Mouse (Mus musculus) spleen, adult 12 weeks (tissue): ENCODE results near the gene Mpped2.

Experiments
- DNase-seq: peaks from one replicate; pipeline ENCODE4 v3.0.0; 2022; ENCODE audit warnings: low spot score

Mpped2 gene

DNA sequence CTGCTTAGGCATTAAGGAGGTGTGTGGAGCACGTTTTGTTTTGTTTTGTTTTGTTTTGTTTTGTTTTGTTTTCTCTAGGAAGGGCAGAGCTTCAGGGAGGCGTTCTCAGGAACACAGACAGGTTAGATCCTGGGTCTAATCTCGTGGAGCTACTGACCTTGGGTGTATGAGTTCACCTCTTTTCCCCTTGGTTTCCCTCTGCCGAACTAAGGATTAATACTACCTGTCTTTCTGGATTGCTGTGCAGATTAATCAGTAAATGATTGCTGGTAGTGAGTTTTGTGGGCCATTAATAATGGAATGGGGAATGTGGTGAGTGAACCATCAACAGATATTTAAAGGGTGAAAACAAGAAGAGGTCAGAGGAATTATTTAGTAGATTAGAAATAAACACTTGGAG is 53.8 kb downstream of the Mpped2 start:
- DNase-seq: no peak

DNA sequence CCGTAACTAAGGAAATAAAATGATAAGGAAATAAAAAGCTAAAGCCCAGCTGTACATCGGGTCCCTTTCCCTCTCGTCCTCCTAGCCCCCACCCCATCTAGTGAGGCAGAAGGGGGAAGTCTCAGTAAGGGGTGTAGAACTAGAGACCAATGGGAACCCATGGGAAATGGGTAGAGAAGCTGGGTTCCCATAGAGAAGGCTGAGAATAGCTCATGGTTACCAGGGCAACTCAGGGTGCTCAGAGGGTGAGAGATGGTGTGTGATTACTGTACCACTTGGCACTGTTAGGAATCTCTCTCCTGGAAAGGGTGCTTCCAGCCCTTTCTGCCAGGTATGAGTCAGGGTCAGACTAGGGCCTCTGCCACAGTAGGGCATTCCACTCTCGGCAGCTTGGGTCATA is 54.3 kb downstream of the Mpped2 start:
- DNase-seq: no peak

DNA sequence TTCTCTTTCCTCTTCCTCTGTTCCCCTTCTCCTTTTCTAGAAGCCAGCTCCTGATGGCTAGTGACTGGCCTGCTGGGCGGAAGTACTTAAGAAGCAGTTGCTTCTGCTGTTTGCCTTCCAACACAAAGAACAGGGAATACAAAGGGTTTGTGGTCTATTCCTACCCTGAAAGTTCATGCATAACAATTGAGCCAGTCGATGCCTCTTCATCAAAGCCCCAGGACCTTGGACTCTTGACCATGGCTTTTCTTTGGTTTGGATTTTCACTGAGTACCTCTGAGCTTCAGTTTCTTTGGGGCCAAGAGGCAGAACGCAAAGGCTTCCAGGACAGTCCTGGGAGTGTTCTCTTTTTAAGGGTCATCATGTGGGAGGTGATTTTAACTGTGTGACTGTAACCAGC is 57.8 kb downstream of the Mpped2 start:
- DNase-seq: no peak

DNA sequence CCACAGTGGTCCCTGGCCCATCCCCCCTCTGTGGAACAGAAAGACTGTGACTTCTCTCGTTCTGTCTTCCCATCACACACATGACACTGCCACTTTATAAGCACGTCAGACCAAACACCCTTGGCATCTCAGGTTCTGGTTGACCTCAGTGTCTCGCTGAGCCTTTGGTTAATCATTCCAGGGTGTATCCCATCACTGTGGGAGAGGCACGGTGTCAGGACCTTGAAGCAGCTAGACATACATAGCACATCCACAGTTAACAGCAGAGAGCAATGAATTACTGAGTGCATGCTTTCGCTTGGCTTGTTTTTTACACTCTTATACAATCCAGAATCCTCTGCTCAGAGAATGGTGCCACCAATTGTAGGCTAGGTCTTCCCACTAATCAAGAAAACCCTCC is 60.6 kb downstream of the Mpped2 start:
- DNase-seq: no peak

DNA sequence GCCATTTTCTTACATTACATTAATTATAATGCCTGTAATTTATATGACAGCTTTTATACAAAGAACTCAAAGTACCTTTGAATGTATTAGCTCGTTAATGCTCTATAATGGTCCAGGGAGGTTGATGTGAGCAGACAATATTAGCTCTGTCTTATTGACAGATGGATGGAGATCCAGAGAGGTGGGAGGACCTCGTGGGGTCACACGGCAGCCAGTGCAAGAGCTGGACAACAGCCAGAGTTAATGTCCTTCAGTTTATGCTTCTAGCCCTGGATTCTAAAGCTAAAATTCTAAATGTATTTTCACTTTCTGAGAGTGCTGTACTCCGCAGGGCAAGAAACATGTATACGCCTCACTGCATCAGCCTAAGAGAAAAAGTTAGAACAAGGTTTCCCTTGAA is 61.6 kb downstream of the Mpped2 start:
- DNase-seq: no peak

DNA sequence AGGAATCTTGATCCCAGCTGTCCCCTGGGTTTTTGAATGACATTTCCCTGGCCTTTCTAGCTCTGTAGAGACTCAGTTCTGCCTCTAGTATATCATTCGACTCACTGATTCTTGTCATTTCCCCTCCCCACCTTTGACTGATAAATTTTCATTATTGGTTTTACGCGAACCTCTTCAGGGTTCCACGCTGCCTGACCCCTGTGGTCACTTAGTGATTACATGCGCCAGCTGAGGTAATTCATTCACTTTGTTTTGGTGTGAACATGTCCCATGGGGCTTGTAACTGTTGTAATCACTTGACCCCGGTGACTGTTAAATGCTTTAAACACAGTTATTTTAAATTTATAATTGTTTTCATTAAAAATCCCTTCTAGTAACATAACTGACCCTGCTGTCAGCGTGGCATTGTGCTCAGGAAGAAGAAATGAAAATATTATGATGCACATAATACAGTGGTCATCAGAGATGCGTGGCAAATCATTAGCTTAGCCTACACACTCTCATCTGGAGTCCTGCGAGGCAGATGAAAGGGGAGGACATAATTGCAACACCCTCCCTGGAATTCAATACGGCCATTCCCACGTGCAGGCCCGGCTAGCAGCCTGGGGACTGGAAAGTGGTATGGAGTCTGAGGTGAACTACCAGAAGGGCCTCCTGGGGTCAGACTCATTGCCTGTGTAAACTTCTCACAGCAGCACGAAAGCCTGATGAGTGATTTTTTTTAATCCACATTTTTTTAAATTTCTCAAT is 63.5 kb downstream of the Mpped2 start:
- no peak for DNase-seq

DNA sequence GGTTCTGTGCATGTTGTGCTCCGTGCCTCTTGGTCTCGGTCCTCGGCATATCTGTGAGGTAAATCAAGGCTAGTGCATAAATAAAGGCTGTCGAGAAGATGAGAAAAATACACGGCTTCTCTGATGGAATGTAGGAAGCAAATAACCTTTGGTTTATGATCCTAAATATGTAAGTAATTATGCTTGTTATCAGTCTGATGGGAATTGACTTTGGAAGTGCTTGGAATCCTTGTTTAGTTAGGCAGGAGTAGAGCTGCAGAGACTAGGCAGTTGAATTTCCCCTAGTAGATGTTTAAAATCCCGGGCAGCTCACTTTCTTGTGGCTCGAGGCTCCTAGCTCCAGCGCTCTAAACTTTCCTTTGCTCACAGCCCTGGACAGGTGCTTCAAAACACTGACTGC is 69.9 kb downstream of the Mpped2 start:
- no peak for DNase-seq

DNA sequence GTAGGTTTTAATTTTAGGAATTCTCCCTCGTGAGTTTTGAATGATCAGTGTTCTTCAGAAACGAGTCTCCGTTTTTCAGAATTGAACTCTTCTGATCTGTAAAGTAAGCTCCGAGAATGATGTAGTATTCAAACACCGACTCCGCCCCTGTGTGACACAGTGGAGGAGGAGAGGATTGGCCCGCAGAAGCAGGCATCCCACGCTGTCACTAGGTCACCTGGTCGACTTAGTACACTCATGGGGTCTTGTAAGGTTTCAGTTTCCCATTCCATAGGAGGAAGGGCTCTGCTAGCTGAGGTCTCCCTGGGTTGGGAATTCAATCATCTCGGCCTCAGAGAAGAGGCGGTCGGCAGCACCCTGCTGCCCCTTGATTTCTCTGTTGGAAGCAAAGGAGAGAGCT is 76.2 kb downstream of the Mpped2 start:
- DNase-seq: no peak

DNA sequence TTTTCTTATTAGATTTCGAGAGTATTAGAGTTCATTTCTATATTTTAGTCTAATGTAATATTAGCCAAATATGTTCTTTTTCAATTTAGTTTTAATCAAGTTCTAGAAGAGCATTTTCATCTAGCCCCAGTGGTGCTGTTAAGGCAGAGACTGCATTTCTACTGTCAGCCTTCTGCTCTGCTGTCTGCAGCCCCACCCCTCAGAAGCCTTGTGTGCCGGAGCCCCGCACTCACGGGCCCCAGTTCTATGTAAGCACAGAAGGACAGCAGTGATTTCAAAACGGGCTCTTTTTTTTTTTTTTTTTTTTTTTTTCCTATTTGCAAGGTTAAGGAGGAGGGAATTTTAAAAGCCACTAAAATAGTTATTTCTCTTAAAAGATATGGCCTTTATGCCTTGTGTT is 79.6 kb downstream of the Mpped2 start:
- DNase-seq: no peak

DNA sequence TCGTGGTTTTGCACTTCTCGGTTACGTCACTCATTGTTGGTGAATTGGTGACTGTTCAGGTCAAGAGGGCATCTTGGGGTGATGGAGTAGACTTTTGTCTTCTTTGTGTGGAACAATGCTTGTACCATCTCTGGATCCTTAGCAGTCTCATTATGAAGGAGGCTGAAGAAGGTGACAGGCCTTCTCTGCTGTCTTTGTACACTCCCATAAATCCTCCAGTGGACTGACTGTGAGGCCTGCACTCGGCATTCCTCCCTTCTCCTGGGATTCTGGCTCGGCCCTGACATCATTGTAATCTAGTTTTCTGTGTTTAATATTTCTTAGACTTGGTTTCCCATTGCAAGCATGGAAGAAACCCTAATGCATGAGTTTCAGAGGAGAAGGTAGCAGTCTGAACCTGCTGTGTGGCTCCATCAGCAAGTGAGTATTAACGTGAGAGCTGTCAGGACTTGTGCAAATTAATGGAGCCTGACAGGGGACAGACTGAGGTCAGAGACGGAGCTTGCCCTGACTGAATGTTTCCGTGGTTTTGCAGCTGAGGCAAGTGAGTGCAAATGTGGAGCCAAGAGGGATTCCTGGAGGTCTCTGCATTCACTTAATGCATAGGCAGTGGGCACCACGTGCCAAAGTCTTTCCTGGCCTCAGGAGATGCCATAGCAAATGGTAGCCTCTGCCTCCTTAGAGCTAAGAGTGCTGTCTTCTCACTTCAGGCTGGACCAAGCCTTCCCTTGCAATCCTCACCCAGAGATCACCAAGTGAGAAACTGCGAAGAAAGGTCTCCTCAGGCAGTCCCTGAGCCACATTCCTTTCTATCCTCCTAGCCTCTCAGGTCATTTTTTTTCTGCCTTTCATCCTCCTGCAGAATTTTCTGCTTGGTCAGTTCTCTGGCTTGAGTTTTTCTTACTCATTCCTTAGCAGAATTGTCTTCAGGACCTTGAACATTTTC is 81.5 kb downstream of the Mpped2 start:
- DNase-seq: no peak

DNA sequence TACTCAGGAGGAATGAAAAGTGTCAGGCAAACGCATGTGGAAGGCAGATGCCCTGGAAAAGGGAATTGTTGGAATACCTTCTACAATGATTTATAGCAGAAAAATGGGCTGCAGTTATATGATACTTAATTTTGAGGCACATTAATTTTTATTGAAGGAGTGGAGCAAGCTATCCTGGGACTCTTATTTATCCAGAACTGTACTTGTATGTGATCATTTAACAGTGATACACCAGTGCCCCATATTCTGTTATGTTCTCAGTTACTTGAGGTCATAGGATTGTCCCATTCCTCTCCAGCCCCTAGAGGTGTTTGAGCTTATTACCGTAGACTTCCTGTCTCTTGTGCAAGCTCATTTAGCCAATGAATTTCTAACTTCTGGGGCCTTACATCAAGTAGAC is 82.9 kb downstream of the Mpped2 start:
- DNase-seq: no peak

DNA sequence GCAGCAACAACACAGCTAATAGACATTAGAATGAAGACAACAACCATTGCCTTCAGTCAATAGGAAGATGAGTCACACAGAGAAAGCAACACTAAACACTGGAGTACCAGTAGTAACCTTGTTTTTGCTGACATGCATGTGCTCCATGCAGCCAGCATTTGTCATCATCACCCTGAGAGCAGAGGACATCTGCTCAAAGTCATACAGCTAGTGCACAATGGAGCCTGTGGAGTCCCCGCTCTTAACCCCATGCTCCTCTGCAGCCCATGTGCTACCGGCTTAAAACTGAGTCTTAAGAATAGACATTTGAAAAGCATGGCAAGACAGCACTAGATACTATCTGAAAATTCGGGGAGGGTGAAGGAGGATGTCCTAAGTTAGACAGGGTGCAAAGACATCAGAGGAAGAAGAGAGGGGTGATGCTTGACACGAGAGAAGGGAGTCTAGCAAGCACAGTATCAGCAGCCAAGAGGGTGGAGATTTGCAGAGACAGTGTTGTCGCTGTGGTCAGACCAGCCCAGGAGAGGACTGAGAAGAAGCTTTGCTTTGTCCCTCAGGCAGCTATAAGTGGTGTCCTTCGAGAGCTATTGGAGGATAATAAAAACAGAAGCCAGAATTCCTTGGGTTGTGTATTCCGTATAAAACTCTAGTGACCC is 85.9 kb downstream of the Mpped2 start:
- DNase-seq: no peak

DNA sequence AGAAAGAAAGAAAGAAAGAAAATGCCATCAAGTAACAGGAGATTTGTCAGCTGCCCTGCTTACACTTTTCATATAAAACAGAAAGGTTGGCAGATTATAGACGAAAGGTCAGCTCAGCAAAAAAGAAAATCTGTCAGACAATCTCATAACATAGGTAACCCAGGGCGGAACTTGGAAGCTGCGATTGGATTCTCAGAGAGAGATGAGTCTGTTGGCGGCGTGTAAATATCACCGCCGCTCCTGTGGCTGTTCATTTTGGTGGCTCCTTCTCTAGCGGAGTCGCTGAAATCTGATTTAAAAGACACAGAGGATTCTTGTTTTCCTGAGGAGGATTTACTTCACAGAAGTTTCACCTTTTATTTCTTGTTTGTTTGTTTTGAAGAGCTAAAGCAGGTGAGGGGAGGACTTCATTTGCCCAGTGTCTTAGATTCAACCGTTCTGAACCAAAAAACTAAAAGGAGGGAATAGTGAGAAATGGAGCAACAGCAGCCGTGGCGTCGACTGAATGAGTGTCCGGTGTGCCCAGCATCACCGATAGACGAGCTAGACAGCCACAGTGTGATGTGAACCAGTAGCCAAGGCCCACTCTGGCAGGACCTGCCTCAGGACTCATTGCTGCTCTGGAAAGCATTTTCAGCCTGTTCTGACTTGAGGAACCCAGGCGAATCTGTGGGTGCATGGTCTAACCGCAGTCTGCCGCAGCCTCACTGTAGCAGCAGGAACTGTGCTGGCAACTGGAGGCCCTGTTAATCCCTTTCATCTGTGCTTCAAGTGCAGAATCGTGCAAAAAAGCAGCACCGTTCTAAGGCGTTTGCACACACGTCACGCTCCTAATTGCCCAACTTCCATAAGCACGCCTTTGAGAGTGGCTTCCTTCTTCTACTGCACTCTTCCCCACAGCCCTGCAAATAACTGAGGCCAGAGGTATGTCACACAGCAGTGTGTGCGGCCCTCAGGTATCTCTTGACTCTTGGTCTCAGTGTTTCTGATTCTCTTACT is 88.4 kb downstream of the Mpped2 start:
- DNase-seq: no peak

DNA sequence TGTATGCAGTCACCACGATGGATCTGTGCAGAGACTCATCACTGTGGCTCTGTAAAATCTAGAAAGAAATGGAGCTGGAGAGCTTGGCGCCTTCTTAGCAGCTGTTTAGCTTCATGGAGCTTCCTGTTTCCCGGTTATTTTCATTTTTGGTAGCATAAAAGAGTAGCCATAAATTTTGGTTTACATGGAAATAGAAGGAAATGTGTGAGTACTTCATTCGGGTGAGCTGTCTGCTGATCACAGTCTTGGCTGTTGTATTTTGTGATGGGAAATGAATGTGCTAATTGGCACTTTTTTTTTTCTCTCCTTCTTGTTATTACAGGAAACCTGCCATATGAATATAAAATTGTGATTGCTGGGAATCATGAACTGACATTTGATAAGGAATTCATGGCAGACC is 90.2 kb downstream of the Mpped2 start:
- no peak for DNase-seq

DNA sequence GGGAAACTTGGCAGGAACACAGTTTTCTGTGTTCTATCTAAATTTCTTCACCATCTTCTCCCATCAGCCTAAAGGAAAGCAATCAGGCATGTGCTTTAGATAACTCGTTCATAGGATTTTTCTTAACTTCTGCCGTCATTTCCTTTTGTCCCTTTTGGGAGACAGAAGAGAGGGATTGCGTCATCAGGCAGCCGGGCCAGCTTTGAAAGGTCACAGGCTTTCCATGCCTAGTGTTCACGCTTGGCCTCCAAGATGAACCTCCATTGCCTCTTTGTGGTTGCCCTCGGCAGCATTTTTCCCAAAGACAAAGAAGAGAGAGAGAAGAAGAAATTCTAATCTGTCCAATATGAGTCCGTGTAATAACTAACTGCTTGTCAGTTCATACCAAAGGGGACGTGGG is 95.0 kb downstream of the Mpped2 start:
- no peak for DNase-seq

DNA sequence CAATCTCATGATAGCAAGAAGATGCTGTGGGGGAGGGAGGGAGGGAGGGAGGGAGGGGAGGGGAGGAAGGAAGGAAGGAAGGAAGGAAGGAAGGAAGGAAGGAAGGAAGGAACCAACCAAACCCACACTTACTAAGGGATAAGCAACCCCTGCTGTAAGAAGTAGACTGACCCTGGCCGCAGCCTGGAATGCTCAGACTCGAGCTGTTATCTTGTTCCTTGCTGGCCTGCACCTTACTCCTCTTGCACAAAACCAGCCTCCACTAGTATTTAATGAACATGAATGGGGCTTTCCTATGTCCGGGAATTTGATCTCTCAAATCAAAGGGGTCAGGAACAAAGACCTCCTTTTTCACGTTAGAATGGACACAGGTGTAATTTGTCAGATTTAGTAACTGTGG is 95.5 kb downstream of the Mpped2 start:
- DNase-seq: no peak

DNA sequence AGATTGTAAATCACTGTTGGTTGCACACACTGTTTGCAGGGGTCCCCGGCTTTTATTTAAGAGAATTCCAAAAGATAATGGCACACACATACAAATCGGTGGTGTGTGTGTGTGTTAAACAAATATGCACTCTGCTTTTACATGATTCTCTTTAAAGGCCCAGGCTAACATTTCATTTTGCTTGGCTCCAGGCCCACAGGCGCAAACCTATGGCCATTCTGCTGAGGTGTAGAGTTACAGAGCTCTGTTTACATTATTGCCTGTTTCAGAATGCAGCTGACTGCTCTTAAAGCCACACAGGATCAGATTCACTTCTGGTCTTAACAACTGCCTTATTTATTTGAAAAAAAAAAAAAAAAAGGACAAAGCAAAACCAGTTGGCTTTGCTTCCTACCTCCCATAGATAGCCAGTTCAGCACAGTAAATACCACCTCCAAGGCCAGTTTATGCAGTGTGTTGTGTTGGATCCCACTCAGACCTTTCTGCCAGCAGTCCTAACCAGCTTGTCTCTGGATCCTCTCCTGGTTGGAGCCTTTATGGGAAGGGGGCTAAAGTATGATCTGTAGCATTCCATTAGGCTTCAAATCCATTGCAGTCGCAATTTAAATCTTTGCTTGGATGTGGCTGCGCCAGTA is 96.7 kb downstream of the Mpped2 start:
- DNase-seq: no peak

DNA sequence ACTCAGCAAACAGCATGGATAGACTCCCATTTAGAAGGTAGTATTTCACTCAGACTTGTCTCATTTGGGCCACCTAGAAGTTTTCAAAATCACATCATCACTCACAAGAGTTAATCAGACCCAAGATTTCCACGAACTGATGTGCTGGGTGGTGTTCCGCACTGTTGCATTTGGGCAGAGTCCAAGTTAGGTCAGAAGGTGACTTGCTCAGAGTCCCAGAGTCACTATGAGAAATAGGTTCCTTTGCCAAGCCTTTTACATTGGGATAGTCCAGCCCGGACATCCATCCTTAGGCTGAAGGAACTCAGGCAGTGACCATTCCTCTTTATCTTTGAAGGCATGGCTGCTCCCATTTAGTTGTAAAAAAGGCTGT is 97.2 kb downstream of the Mpped2 start:
- DNase-seq: no peak

DNA sequence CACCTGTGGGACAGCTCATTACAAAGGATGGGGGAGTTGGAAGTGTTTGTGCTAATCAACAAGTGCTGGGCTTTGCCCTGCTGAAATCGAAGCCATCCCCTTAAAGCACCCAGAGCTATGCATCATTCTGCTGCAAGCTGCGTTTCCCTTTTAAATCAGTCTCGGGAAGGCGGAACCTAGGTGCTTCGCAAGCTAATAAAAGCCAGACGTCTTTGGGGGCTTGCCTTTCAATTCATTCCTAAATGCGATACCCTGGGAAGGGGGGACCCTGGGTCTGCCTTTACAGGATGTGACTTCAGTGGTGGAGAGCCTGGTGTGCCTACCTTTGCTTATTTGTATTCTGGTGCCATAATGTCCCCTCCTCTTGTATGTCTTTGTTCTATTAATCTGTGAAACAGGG is 103.2 kb downstream of the Mpped2 start:
- DNase-seq: no peak

DNA sequence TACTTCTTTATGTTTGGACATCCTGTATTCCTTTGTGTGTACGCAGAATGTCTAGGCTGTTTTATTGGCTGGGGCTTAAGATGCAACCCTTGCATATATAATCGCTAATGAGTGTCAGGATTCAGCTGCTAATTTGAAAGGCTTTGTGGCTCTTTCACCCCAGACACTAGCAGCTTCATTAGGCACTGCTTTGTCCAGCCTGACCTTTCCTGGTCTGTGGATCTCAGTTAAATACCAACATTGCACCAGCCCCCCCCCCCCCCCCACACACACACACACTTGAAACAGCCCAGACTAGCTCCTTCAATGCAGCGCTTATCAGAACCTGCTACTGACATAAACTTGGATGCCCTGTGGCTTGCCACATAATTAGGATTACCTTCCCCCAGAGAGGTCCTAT is 104.8 kb downstream of the Mpped2 start:
- DNase-seq: no peak

DNA sequence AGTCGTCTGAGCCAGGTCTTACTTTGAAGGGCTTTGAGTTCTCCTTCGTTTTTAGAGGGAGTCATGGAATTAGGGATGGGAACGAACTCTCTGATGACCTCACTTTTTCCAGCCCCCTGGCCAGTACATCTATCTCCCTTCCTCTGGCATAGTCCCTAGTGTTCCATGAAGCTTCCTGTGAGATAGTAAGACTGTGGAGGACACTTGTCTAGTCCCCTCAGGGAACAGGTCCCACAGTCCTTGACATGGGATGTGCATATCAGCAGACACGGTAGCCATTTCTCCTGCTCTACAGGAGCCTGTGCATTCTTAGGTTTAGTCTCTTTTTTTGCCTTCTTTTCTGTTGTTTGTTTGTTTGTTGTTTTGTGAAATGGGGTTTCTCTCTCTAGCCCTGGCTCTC is 105.8 kb downstream of the Mpped2 start:
- DNase-seq: no peak
